Mouse (Mus musculus): Measurements from ENCODE around the gene Nos1ap.

Gene Nos1ap

DNA sequence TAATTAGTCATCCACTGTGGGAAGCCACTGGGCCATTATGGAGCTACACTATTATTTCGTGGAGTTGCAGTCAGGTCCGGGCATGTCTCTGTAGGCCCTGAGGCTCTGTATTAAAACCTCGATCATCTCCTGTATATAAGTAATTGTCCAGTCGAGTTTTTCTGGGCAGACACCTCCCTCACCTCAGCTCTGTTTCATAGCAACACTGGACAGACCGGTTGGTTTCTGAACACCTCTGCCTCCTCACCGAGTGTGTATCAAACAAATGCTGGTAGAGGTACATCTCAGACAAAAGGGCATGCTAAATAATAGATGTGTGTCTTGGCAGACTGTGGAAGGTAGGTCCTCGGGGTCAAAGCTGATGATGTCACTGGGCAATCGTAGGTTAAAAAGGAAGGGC is 182.7 kb downstream of the Nos1ap start:
- no peak for DNase-seq

DNA sequence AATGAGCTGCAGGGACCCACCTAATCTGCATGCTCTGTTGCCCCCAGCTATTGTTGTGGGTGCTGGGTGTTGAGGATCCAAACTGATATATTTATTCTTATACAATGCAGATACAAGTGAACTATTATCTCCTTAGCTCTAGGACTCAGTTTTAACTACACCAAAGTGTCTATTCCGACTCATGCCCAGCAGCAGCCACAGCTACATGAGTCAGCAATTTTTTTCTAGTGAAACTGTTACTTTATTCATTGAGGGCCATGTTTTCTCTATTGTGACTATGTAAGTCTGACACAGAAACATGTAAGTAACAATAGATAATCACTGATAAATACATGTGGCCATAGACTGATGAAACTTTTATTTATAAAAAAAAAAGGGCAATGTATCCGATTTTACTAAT is 184.5 kb downstream of the Nos1ap start:
- no peak for DNase-seq

DNA sequence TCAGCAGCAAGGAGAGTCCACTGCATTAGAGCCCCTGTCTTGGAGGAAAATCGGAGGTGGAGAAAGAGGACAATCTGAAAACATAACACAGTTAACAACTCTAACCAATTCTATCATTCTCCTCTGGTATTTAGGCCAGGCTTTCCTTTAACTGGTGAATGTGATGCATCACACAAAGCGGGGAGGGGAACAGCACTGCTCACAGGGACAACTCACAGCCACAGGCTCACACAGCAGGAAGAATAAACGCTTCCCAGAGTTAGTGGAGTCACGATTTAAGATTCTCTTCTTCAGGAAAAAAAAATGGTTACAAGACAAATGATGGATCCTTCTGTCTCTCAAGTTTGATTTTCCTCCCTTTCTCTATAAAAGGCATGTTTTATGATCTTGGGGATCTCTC is 187.0 kb downstream of the Nos1ap start:
- no peak for DNase-seq

DNA sequence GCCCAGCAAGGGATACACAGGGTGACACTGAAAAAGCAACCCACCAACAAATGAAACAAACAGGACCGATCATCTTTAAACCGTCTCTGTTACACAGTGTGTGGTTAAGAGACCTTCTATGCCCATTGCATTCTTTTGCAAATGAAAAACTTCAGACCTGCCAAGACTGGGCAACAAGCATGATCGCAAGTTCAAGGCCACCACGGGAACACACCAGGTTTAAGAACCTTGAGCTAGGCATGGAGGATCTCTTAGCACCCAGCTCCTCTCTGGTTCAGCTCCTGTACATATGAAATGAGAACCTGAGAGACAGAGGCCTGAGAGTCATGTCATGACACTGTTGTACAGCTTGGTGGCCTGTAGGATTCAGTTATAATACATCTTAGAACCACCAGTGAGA is 190.8 kb downstream of the Nos1ap start:
- no peak for DNase-seq

DNA sequence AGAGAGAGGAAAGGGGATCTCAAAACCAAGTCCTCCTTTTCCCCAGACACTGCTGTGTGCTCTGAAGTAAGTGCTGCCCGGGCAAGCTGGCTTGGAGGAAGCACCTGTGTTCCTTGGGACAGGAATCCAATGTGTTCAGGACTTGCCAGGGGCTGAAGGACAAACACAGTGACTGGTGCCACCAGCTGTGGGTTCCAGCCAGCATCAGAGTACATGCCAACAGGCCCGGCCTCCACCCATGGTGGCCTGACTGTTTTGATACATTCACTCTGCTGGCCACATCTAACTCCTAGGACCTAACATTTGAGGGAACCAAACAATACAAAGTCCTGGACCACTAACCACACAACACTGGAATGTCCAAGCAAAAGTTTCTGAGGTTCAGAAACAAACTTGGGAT is 194.6 kb downstream of the Nos1ap start:
- no peak for DNase-seq

DNA sequence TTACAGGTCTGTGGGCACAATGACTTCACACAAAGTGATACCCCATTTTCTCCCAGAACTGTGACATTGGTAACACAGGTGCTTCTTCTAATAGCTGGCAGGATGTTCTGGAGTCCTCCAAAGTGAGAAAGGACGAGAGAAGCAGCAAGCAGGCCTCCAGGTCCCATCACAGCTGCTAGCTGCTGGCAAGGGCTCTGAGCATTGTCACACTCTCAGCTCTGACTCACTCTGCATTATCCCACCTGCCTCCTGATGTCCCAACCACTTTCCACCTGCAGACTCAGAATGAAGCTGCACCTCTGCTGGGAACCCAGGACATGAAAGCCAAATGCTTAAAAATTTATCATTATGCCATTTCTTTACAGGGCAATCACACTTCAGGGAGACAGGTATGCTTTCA is 195.0 kb downstream of the Nos1ap start:
- no peak for DNase-seq

DNA sequence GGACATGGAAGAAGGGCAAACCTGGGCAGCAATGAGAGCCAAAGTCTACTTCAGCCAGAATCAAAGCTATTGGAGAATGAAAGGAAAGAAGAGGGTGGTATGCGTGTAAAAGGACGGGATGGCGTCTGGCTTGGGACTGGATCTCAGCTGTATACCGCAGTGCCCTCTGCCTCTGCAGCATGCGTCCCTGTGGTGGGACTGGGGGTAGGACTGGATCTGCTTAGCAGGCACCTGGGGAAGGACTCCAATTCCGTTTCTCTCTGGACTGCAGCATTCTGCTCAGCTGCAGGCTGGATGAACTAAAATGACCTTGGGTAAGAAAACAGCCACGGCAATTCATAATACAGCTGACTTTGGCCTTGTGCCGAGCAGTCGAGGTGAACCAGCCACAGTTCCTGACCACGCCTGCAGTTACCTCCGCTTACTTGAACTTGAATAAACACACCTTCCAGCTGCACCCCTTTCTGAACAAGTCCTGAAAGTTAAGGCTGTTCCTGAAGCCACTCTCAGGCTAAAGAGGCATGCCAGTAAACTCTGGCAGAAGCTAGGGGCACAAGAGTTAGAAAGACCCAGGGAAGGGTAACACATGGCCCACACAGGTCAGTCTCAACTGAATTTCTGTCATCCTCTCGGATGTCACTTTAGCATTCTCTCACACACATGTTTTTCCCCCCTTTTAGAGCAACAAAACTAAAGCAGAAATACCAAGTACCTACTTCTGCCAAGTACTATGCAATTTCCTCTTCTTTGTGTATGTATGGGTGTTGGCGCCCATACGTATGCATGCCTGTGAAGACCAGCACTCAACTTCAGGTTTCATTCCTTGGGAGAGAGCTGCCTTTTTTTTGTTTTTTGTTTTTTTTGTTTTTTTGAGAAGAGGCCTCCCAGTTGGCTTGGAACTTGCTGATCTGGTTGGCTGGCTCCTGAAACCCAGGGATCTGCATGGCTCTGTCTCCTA is 196.6 kb downstream of the Nos1ap start:
- no peak for DNase-seq

DNA sequence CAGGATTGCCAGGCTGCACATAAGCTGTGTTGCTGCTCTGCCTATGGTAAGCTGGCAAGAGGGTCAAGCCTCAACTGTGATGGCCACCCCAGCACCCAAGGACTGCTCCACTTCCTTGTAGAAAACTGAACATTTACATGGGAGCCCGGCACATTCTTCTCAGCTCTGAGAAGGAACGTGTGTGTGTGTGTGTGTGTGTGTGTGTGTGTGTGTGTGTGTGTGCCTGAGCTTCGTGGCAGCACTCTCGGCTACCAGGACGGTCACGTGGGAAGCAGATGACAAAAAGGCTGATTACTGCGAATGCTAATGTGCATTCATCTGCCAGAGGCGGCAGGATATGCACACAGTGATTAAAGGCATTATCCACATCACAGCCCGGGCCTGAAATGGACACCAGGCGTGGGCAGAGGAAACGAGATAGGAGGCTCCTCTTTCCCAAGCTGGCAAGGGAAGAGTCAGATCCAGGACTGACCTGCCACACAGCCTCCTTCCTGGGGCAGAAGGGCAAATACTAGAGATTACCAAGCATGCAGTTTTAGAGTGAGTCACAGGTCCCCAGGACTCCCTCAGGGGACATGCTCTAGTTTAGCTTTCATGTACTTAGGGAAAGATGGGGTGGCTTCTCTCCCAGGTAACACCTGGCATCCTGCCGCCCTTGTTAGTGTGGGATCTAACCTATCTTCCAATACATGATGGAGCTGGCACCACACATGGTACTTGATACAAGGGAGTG is 202.3 kb downstream of the Nos1ap start:
- DNase-seq = no peak

DNA sequence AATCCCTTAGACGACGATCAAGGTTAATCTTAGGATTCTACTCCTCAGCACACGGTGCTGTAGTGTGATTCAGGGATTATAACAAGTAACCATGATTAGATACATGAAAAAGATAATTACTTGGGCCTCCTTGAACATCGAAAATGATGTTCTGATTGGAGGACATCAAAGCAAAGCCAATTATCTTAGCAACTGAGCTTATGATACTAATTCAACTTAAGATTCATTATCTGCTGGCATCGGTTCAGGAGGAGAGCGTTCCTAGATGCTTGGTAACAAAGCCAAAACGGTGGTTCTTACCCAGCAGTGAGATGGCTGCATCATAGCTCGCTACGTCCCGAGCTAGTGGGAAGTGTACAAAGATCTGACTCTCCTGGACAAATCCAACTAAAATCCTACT is 204.2 kb downstream of the Nos1ap start:
- no peak for DNase-seq

DNA sequence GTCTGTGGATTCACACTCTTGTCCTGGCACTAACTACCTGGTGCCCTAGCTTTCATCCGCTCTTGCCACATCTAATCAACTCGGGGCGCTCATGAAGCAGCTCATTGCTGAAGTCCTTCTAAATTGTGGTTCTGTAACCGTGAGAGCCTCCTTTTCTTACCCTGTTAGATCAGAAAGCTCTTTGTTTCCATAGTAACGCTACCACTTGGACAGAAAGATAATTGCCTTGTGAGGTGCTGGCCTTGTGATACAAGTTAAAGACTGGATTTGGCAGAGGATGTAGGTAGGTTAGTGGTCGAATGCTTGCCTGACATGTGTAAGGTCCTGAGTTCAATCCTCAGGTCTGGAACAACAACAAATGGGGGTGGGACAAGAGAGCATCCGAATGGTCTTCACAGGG is 206.1 kb downstream of the Nos1ap start:
- no peak for DNase-seq

DNA sequence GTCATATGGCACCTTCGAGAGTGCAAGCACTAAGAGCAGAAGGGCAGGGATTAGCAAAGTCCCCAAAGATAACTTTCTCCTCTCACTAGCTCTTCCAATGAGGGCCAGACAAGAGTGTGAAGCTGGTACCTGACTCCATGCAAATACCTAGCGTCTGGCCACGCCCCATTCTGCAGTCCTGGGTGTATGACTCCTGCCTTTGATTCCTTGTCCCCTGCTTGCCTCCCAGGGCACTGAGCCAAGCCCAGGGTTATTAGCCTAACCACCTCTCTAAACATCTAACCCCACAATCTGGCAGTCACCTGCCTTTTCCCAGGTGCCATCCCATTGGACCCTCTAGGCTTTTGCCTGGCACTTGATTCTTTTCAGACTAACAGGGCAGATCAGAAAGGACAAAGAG is 208.2 kb downstream of the Nos1ap start:
- DNase-seq = no peak

DNA sequence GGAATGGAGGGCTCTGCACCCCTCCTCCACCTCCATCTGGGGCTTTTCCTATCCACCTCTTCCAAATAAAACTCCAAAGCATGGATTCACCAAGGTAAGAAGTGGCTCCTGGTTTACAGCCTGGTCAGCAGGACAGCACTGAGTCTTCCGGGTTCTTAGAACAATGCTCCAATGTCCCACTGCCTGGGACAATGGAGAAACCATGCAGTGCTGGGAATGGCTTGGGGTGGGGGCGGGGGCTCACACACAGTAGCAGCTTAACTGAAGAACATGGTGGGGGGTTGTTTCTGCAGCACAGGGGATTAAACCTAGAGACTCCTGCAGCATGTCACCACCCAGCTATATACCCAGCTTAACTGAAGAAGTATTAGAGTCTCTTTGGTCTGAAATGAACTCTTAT is 209.2 kb downstream of the Nos1ap start:
- no peak for DNase-seq

DNA sequence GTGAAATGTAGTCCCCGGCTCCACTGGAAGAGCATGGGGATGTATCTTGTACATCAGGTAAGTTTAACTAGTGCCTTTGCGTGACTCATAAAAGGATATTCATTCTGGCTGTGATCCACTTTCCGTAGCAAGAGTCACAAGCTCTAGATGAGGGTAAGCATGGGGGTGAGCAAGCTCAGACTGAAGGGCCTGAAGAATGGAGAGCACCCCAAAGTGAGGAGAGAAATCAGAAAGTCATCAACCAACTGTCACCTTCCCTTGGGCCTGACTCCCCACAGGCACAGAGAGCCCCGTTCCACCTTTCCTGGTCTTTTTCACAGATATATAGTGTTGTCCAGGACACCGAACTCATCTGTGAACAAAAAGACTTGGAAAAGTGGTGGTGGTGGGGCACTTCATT is 213.9 kb downstream of the Nos1ap start:
- DNase-seq = no peak

DNA sequence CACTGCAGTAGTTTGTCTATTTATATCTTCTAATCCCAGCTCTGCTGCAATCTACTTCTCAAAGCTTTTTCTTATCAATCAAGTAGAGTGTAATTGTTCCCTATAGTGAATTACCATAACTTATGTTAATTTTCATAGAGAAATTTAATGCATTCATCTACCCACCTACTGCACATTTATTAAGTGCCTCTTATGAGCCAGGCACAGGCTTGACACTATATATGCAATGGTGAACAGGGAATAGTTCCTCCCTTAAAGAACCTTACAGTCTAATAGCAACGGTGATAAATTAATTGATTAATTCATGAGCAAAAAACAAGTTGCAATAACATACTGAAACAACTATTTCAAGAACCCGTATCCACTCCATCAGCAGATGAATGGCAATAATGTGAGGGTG is 215.9 kb downstream of the Nos1ap start:
- no peak for DNase-seq

DNA sequence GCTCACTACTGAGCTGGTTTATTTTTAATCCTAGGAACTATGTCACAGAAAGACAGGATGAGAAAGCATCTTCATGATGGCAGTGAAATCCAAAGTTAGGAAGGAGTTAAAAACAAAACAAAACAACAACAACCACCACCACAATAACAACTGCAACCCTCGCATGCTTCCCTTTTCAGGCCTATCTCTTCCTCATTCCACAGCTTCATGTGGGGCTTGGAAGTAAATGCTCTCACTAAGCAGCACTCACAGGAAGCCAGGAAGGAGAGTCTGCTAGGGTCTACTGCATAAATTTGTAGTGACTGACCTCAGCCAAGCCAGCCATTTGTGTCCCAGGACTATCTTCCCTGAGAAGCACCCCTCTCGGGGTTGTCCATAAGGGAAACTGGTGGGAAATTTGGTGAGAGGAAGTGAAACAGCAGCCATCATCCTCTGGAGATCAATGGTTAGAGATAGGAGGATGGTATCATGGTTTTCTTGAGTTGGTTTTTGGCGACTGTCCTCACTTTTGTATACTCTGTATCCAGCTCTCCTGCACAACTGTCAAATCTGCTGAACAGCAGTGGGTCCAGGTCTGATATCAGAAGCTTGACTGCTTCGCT is 218.4 kb downstream of the Nos1ap start:
- DNase-seq = no peak

DNA sequence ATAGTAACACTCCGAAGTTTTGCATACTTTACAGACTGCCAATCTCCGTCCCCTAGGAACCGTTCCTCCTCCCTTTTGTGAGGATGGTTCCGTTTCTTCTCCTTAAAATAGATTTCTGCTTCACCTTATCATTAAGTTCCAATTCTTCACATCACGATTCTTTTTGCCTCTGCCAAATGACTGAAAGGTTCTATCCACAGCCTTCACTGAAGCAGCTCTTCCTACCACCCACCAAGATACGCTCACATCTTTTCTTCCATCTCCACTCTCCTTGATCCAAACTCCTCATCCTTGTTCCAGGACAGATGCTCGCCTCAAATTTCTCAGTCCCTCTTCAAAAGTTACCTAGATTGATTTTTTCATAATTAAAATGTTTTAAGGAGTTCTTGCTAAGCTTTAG is 220.8 kb downstream of the Nos1ap start:
- DNase-seq = no peak

DNA sequence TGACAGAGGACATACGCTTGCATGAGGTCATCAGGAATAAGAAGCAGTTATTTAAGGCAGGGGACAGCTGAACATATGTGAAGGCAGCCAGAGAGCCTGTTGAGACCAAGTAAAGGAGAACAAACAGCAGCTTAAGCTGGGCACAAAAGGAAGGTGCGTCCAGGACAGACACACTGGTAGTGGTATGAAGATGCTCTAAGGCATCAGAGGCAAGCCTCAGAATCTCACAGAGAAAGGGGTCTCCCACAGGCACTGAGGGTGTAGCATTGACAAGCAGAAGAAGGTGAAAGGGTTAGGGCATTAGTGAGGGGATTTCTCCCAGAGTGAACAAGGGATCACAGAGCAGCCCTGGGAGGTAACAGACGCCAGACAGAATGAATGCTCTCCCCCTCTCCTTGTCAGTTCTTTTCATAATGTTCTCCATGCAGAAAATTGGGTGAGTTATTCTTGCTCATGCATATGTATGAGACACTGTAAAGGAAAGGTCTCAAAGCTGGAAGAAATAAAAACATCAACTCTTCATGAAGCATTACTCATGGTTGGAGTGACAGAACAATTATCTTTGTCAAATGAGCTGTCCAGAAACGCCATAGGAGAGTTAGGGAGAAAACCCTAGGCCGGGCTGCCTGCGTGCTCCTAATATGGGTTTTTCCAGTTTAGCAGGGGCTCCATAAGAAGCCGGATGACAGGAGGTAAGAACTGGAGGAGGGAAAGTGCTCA is 222.5 kb downstream of the Nos1ap start:
- no peak for DNase-seq

DNA sequence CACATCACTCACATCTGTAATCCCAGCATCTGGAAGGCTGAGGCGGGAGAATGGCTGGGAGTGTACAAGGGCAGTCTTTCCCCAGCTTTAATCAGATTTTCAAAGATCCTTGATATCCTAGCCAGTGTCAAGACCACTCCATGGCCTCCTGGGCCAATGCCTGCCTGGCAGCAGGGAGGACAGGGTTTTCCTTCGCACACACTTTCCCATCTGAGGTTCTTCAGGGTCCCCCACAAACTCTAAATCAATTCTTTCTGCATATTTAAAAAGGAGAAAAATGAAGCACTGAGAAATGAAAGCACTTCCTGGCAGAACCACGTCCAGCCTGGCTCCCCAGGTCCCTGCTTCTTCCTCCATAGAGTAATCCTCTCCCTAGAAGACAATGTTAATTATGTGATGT is 225.9 kb downstream of the Nos1ap start:
- DNase-seq = no peak

DNA sequence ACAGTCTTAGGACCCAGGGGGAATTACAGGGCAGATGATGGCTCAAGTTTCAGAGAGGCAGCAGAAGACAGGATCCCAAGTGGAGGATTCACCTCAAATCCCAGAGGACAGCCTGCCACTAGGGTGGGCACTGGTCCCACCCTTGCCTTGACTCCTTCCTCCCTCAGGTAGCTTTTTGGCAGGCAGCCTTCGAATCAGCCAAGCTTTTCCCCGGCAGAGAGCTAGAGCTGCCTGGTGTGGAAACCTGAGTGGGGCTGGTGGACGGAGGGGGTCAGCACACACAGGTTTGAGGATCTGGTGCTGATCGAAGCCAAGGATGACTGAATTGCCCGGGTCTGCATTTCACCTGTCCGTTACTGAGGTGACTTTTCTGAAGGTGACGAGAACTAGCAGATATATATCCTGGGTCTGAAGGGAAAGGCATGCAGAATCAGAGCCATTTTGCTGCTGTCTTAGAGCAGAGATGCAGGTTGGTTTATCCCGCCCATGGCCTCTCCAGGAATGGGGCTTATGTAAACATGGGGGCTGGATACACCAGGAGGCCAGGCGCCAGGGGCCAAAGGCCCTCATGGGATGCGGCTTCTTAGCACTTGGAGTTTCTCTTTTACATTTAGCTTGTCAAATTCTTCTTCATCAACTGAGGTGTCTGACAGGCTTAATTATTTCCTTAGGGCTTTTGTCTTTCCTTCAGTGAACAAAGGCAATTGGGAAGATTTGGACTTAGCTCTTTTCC is 229.3 kb downstream of the Nos1ap start:
- DNase-seq = no peak

DNA sequence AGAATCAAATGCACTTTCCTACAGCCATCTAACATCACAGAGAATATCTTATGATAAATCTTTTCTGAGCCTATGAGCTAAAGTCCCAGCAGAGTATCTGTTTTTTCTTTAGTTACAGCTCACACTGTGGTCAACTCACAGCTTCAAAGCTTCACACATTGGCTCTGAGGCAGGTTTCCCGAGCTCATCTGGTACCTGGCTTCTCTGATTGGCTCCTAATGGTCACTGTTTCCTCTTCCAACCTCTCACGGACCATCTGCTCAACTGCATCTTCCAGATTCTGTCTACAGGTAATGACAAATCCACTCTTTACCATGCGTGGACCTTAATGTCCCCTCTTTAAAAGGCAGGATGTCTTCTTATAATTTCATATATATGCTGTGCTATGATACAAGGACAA is 236.3 kb downstream of the Nos1ap start:
- no peak for DNase-seq

DNA sequence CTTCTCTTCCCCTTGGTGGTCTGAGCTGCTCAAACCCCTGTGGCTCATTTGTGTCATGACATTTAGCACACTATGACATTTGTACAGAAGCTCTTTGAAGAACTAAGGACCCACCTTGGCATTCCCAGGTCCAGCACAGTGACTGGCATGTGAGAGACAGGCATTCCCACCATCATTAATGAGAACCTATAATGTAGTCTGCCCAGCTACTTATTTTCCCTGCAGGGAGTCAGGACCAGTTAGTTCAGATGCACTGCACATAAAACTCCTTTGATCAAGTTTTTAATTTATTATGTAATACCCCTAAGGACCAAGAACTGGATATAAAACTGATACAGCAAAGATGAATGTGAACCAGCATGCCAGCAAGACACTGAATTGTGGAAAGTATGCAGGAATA is 238.6 kb downstream of the Nos1ap start:
- no peak for DNase-seq

DNA sequence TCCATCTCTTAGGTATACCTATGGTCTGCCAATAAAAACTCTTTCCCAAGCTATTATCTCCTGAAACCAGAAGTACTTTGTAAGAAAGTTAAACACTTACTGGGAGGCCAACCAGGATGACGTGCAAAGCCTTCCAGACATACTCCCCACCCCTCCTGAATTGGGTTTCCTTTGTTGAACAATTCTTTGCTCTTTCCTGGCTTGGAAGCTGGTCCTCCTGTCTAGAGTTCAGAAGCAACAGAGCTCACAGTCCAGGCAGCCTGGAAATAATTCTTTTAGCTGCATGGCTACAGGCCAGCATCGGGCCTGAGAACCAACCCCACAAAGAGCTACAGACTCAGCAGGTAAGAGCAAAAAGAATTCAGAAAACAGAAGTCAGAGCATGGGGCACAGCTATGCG is 243.4 kb downstream of the Nos1ap start:
- no peak for DNase-seq

DNA sequence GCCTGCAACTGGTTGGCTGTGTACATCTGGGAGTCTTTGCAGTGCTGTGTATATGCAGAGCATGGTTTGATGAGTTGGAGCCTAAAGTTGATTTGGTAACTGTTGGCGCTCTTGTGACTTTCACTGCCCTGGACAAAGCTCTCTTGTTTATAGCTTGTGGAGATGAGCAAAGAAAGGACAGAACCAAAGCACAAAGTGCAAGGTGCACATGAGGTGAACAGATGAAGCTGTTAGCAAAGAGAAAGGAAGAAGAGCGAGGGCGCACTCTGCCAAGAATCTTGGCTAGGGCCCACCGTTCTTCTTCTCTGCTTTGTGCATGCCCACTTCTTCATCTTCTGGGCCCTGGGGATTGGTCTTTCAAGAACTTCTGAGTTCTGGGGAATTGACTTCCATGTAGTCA is 245.8 kb downstream of the Nos1ap start:
- no peak for DNase-seq
